Mouse (Mus musculus) MEL (cell line): Measurements from ENCODE around the gene Klrb1. TPM values are rescaled to one million over a fixed set of nuclear protein-coding genes. Genes with fewer than 3 reads are reported as not detected.

Experiments
- DNase-seq: peaks from one replicate; pipeline ENCODE4 v3.0.0; 2011; ENCODE audit warnings: low read depth, low spot score
- H3K27ac ChIP-seq: 2 replicates; pipeline ENCODE4 v1.5.1; 2012; ENCODE audit warnings: low read depth, mild to moderate bottlenecking, control low read depth, low read length, moderate library complexity; ENCODE audit not compliant: control insufficient read depth
- H3K27me3 ChIP-seq, 2 experiments: fragments of 150-350 bp in 1 of 2; sonication (generic) in 1 of 2; 2 replicates each; pipeline ENCODE4 v1.6.1; 2012; ENCODE audit warnings: low read length in 2 of 2, mild to moderate bottlenecking in 2 of 2, improper control_type of control experiment in 1 of 2, moderate library complexity in 1 of 2; ENCODE audit not compliant: insufficient read depth in 2 of 2, control insufficient read depth in 1 of 2
- H3K36me3 ChIP-seq, 2 experiments: 2 replicates each; pipeline ENCODE4 v1.6.1; 2012 to 2014; ENCODE audit warnings: low read length in 2 of 2, improper control_type of control experiment in 1 of 2, inconsistent platforms in 1 of 2, mild to moderate bottlenecking in 1 of 2; ENCODE audit not compliant: insufficient read depth in 2 of 2, control insufficient read depth in 1 of 2
- H3K4me1 ChIP-seq, 2 experiments: fragments of 150-350 bp in 1 of 2; sonication (generic) in 1 of 2; 2 replicates each; pipeline ENCODE4 v1.6.1; 2012; ENCODE audit warnings: low read length in 2 of 2, improper control_type of control experiment in 1 of 2, mild to moderate bottlenecking in 1 of 2; ENCODE audit not compliant: insufficient read depth in 2 of 2, control insufficient read depth in 1 of 2
- H3K4me3 ChIP-seq, 2 experiments: fragments of 150-350 bp in 1 of 2; sonication (generic) in 1 of 2; 2 replicates each; pipeline ENCODE4 v1.5.1; 2012; ENCODE audit warnings: low read depth in 2 of 2, low read length in 2 of 2, mild to moderate bottlenecking in 2 of 2, moderate library complexity in 2 of 2, control low read depth in 1 of 2, improper control_type of control experiment in 1 of 2; ENCODE audit not compliant: control insufficient read depth in 1 of 2, insufficient read depth in 1 of 2
- H3K79me2 ChIP-seq: 2 replicates; pipeline ENCODE4 v1.6.1; 2012; ENCODE audit warnings: mild to moderate bottlenecking, low read length, moderate library complexity; ENCODE audit not compliant: control insufficient read depth, poor library complexity, insufficient read depth
- H3K9ac ChIP-seq: 2 replicates; pipeline ENCODE4 v1.6.1; 2012; ENCODE audit warnings: low read depth, mild to moderate bottlenecking, control low read depth, low read length, moderate library complexity; ENCODE audit not compliant: control insufficient read depth, poor library complexity, severe bottlenecking
- H3K9me3 ChIP-seq: fragments of 150-350 bp; sonication (generic); replicated peaks from 2 replicates; pipeline ENCODE4 v1.6.1; 2012; ENCODE audit warnings: mild to moderate bottlenecking, low read length, improper control_type of control experiment, moderate library complexity; ENCODE audit not compliant: insufficient read depth
- ELF1 ChIP-seq: IDR thresholded peaks from 2 replicates; pipeline ENCODE4 v1.6.1; 2014; ENCODE audit warnings: low read depth, mild to moderate bottlenecking, inconsistent platforms, low read length, improper control_type of control experiment, moderate library complexity
- ETS1 ChIP-seq: IDR thresholded peaks from 2 replicates; pipeline ENCODE4 v1.6.1; 2012; ENCODE audit warnings: low read depth, mild to moderate bottlenecking, inconsistent platforms, low read length, improper control_type of control experiment, moderate library complexity
- HCFC1 ChIP-seq: IDR thresholded peaks from 2 replicates; pipeline ENCODE4 v1.6.1; 2012; ENCODE audit warnings: low read depth, mild to moderate bottlenecking, inconsistent platforms, low read length, improper control_type of control experiment, moderate library complexity
- MAZ ChIP-seq: IDR thresholded peaks from 2 replicates; pipeline ENCODE4 v1.6.1; 2012; ENCODE audit warnings: low read depth, mild to moderate bottlenecking, inconsistent platforms, low read length, improper control_type of control experiment
- MYC ChIP-seq: IDR thresholded peaks from 2 replicates; pipeline ENCODE4 v1.6.1; 2011; ENCODE audit warnings: low read depth, mild to moderate bottlenecking, low read length, improper control_type of control experiment, moderate library complexity
- POLR2AphosphoS5 ChIP-seq: IDR thresholded peaks from 2 replicates; pipeline ENCODE4 v1.6.1; 2012; ENCODE audit warnings: low read depth, borderline replicate concordance, mild to moderate bottlenecking, inconsistent platforms, low read length, moderate library complexity, mixed read lengths
- RAD21 ChIP-seq: IDR thresholded peaks from 2 replicates; pipeline ENCODE4 v1.6.1; 2011; ENCODE audit warnings: mild to moderate bottlenecking, low read depth, low read length, improper control_type of control experiment
- TAL1 ChIP-seq: IDR thresholded peaks from 2 replicates; pipeline ENCODE4 v1.6.1; 2012; ENCODE audit warnings: mild to moderate bottlenecking, inconsistent platforms, low read length, moderate library complexity, mixed read lengths
- USF1 ChIP-seq: IDR thresholded peaks from 2 replicates; pipeline ENCODE4 v1.6.1; 2014; ENCODE audit warnings: low read depth, mild to moderate bottlenecking, inconsistent platforms, low read length, improper control_type of control experiment, moderate library complexity
- ZNF384 ChIP-seq: IDR thresholded peaks from 2 replicates; pipeline ENCODE4 v1.6.1; 2012; ENCODE audit warnings: low read depth, mild to moderate bottlenecking, inconsistent platforms, low read length, improper control_type of control experiment
- polyA plus RNA-seq, 2 experiments: library from polyadenylated mRNA; stranded (reverse) in 1 of 2; unstranded in 1 of 2; fragments of >175 nt in 1 of 2; fragments of >200 nt in 1 of 2; gene quantifications; 2 replicates each; pipeline versions ENCODE4 v1.2.1 to v1.2.4; 2012; ENCODE audit warnings: low replicate concordance in 2 of 2, low read depth in 1 of 2; ENCODE audit not compliant: insufficient read length in 2 of 2, insufficient read depth in 1 of 2, missing spikeins in 1 of 2
- total RNA-seq: library from RNA; depleted of rRNA; stranded (reverse); fragments of 300-350 nt; gene quantifications from 2 replicates; pipeline ENCODE4 v1.2.3, GENCODE M21; 2012; rRNA removed

Gene Klrb1
- total and polyA plus RNA-seq, 3 experiments, result not detected

DNA sequence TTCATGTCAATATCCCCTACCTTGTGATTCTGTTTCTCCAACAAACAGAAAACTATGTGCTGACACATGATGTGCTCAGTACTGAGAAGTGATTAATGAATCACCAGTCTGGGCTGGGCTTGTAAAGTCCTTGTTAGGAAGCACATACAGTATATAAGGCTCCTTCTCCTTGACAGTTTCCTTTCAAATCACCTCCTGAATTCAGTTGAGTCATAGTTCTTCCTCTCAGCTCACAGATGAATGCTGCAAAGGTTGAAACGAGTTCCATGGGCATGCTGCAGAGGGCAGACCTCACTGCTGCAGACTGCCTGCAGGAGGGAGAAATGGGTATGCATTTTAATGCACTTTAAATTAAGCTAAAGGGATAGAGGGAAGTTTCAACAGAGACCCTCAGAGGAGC, 60.7 kb downstream of the Klrb1 start, which contains the start of gene Clec2h:
Clec2h (plus strand) TSS at position 180 of the 400 bp plus-strand sequence.
- H3K36me3 ChIP-seq, result no peaks in the 10 kb centered on the region
- DNase-seq, result no peak
- H3K9me3 ChIP-seq, result no peaks in the 10 kb centered on the region
- no peaks in the 10 kb centered on the region for H3K4me1 ChIP-seq
- no peaks in the 10 kb centered on the region for H3K79me2 ChIP-seq
- H3K9ac ChIP-seq, result no peak within 1 kb of the TSS
- H3K27ac ChIP-seq, result no peak within 1 kb of the TSS
- H3K4me3 ChIP-seq, result no peak within 1 kb of the TSS
- TF ChIP-seq HCFC1 (no peak), MYC (no peak), TAL1 (no peak), ZNF384 (no peak), ETS1 (no peak), POLR2AphosphoS5 (no peak), ELF1 (no peak)
- no peaks in the 10 kb centered on the region for H3K27me3 ChIP-seq

GRCm38 (mm10) chr6:128661249-128661648, 61.6 kb downstream of the Klrb1 start:
- DNase-seq, result no peak
- TF ChIP-seq MAZ (no peak), ETS1 (no peak), RAD21 (no peak), USF1 (no peak)
- Histone ChIP-seq H3K9ac (no peak overlapping the region), H3K27ac (no peak overlapping the region), H3K36me3 (no peaks in the 10 kb centered on the region), H3K9me3 (no peaks in the 10 kb centered on the region), H3K4me1 (no peaks in the 10 kb centered on the region), H3K4me3 (no peak overlapping the region), H3K27me3 (no peaks in the 10 kb centered on the region), H3K79me2 (no peaks in the 10 kb centered on the region)

Other genes starting within 250 kb of the Klrb1 start
- not detected in 2 replicates for gene Pzp, start 196.3 kb downstream of the Klrb1 start, total RNA-seq
- gene Pzp, start 196.3 kb downstream of the Klrb1 start, polyA plus RNA-seq, result not detected
- 0.08 and 0.10 TPM in 2 replicates for gene A2ml1, start 141.5 kb downstream of the Klrb1 start, total RNA-seq
- gene A2ml1, start 141.5 kb downstream of the Klrb1 start, polyA plus RNA-seq, result under 1 TPM in 1 of 2 experiments, not detected in 1; 0.25 TPM
- gene Klrb1a, start 99.5 kb downstream of the Klrb1 start, total RNA-seq, result not detected in 2 replicates
- not detected for gene Klrb1a, start 99.5 kb downstream of the Klrb1 start, polyA plus RNA-seq
- gene Clec2h, start 60.7 kb downstream of the Klrb1 start, total RNA-seq, result not detected in 2 replicates
- gene Clec2h, start 60.7 kb downstream of the Klrb1 start, polyA plus RNA-seq, result not detected
- gene Klrb1c, start 66.2 kb upstream of the Klrb1 start, total RNA-seq, result not detected in 2 replicates
- gene Klrb1c, start 66.2 kb upstream of the Klrb1 start, polyA plus RNA-seq, result not detected
- not detected in 2 replicates for gene Gm44511, start 103.3 kb upstream of the Klrb1 start, total RNA-seq
- gene Gm44511, start 103.3 kb upstream of the Klrb1 start, polyA plus RNA-seq, result not detected
- gene Klrb1b, start 103.3 kb upstream of the Klrb1 start, total RNA-seq, result not detected in 2 replicates
- gene Klrb1b, start 103.3 kb upstream of the Klrb1 start, polyA plus RNA-seq, result not detected
- not detected in 2 replicates for gene Clec2i, start 164.5 kb upstream of the Klrb1 start, total RNA-seq
- gene Clec2i, start 164.5 kb upstream of the Klrb1 start, polyA plus RNA-seq, result not detected
- gene BC035044, start 168.1 kb upstream of the Klrb1 start, total RNA-seq, result not detected in 2 replicates
- not detected for gene BC035044, start 168.1 kb upstream of the Klrb1 start, polyA plus RNA-seq
- gene Clec2g, start 211.3 kb upstream of the Klrb1 start, total RNA-seq, result not detected in 2 replicates
- under 1 TPM in 1 of 2 experiments, not detected in 1; 0.04 TPM for gene Clec2g, start 211.3 kb upstream of the Klrb1 start, polyA plus RNA-seq